Mouse (Mus musculus) embryonic facial prominence, embryonic 14.5 days (tissue): ENCODE measurements around the gene Ctnna3. TPM values are rescaled to one million over a fixed set of nuclear protein-coding genes. Genes with fewer than 3 reads are reported as not detected.
A peak's percentile ranks its signal among the peaks of the same experiment; 100 is the strongest.

Experiments
- ATAC-seq: fragments of 200-750 bp; cut with Nextera tagmentation; 2 replicates; pipeline ENCODE4 v1.8.0; 2017; ENCODE audit warnings: low read depth, moderate number of reproducible peaks, moderate TSS enrichment
- DNase-seq: peaks from one replicate; pipeline ENCODE4 v3.0.0-alpha.2; 2015; ENCODE audit warnings: low spot score
- H3K27ac ChIP-seq: fragments of 300-500 bp; sonication (generic); replicated peaks from 2 replicates; pipeline ENCODE4 v1.5.1; 2014; ENCODE audit warnings: low read depth, mild to moderate bottlenecking, low read length, moderate library complexity
- H3K27me3 ChIP-seq: fragments of 300-500 bp; sonication (generic); replicated peaks from 2 replicates; pipeline ENCODE4 v1.6.1; 2014; ENCODE audit warnings: low read length; ENCODE audit not compliant: control insufficient read depth, insufficient read depth
- H3K36me3 ChIP-seq: fragments of 300-500 bp; sonication (generic); 2 replicates; pipeline ENCODE4 v1.6.1; 2014; ENCODE audit warnings: low read length, mixed read lengths; ENCODE audit not compliant: control insufficient read depth, insufficient read depth
- H3K4me1 ChIP-seq: fragments of 300-500 bp; sonication (generic); 2 replicates; pipeline ENCODE4 v1.6.1; 2014; ENCODE audit warnings: antibody characterized with exemption, low read length; ENCODE audit not compliant: control insufficient read depth, insufficient read depth
- H3K4me2 ChIP-seq: fragments of 300-500 bp; sonication (generic); 2 replicates; pipeline ENCODE4 v1.6.1; 2014; ENCODE audit warnings: low read depth, mild to moderate bottlenecking, low read length, moderate library complexity, mixed read lengths
- H3K4me3 ChIP-seq: fragments of 300-500 bp; sonication (generic); 2 replicates; pipeline ENCODE4 v1.5.1; 2014; ENCODE audit warnings: low read depth, mild to moderate bottlenecking, low read length
- H3K9ac ChIP-seq: fragments of 300-500 bp; sonication (generic); 2 replicates; pipeline ENCODE4 v1.6.1; 2014; ENCODE audit warnings: low read depth, mild to moderate bottlenecking, low read length, moderate library complexity, mixed read lengths
- H3K9me3 ChIP-seq: fragments of 300-500 bp; sonication (generic); 2 replicates; pipeline ENCODE4 v1.6.1; 2016; ENCODE audit warnings: low read length; ENCODE audit not compliant: control insufficient read depth
- WGBS: fragments of 180-500 bp; shearing (Covaris S2); extraction: QIAGEN DNeasy Blood & Tissue Kit; methylation state at CpG from one replicate; pipeline ENCODE4 v1.1.7; 2014; 5-methylcytosine and 5-hydroxymethylcytosine counted together
- polyA plus RNA-seq: library from polyadenylated mRNA; unstranded; fragments of >200 nt; fragmentation: Nextera tagmentation; extraction: Ambion mirVana; gene quantifications from 2 replicates; pipeline ENCODE4 v1.2.1, GENCODE M21; 2014

Gene Ctnna3
- polyA plus RNA-seq, 1 experiment from 2014 or later = 1.6 TPM

- no peaks in the 10 kb centered on the region for H3K4me1 ChIP-seq
- H3K9me3 ChIP-seq = no peaks in the 10 kb centered on the region
- WGBS = 90% methylated on average over 5 of the region's 5 CpGs
- no peak overlapping the region for H3K9ac ChIP-seq
- H3K4me3 ChIP-seq = no peak overlapping the region
- DNase-seq = no peak
- H3K27ac ChIP-seq = no peak overlapping the region
- ATAC-seq = no peak
- H3K4me2 ChIP-seq = no peak overlapping the region
- H3K27me3 ChIP-seq = no peaks in the 10 kb centered on the region
- H3K36me3 ChIP-seq = no peaks in the 10 kb centered on the region
Observed at GRCm38 (mm10) chr10:63654560-63654959, 224.7 kb downstream of the Ctnna3 start.

DNA sequence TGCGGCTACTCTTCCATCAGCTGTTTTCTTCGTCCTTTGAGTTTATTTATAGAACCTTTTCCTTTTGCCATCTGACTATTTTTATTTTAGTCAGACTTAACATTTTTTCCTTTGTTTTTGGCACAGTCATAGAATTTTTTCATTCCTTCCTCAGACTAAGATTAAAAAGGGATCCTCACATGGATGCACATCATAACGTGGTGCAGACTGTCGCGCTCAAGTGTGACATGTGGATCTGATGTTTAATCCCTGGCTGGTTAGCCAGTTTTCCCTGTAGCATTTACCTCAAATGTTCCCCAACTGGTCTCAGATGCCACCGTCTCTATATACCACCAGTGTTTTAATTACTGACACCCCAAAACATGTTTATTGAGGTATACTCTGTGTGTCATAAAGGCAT is 246.4 kb downstream of the Ctnna3 start:
- DNase-seq (no peak), ATAC-seq (no peak)
- no peak overlapping the region for H3K4me2 ChIP-seq
- no peak overlapping the region for H3K4me3 ChIP-seq
- no peaks in the 10 kb centered on the region for H3K27me3 ChIP-seq
- WGBS = 80% methylated on average over 6 of the region's 6 CpGs
- H3K4me1 ChIP-seq = no peaks in the 10 kb centered on the region
- H3K27ac ChIP-seq = no peak overlapping the region
- no peak overlapping the region for H3K9ac ChIP-seq
- H3K9me3 ChIP-seq = no peaks in the 10 kb centered on the region
- H3K36me3 ChIP-seq = no peaks in the 10 kb centered on the region

DNA sequence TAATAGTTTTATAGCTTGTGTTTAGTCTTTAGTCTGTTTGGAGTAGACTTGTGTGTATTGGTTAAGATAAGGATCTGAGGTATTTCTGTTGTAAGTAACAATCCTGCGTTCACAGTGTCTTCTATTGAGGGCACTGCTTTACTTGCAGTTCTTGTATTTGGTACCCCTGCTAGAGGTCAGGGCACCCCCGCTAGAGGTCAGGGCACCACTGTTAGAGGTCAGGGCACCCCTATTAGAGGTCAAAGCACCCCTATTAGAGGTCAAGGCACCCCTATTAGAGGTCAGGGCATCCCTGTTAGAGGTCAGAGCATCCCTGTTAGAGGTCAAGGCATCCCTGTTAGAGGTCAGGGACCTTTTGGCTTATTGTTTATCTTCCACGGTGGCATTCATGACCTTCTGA is 259.3 kb downstream of the Ctnna3 start:
- Histone ChIP-seq H3K4me1 (no peaks in the 10 kb centered on the region), H3K36me3 (no peaks in the 10 kb centered on the region), H3K27ac (no peak overlapping the region), H3K4me3 (no peak overlapping the region), H3K27me3 (no peaks in the 10 kb centered on the region), H3K4me2 (no peak overlapping the region), H3K9me3 (no peaks in the 10 kb centered on the region), H3K9ac (no peak overlapping the region)
- WGBS = 14% methylated on average over 3 of the region's 3 CpGs
- no peak for ATAC-seq
- DNase-seq = no peak

DNA sequence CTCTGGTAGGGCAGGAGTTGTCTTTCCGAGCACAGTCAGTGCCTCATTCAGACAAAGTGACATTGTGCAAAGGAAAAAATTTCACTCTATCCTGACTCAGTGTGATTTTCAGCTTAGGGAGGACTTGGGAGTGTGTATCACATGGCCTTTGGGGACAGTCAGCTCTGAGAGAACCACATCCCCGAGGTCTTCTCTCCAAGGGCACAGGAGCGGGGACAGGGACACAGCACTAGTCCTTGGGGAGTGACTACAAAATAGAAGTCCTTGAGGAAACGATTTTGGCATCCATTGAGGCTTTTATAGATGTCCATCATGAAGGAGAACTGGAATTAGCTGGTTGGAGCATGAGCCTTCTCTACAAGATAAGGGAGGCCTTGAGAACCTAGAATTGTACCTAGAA is 259.8 kb downstream of the Ctnna3 start:
- Histone ChIP-seq H3K27me3 (no peaks in the 10 kb centered on the region), H3K9ac (no peak overlapping the region), H3K9me3 (no peaks in the 10 kb centered on the region), H3K36me3 (no peaks in the 10 kb centered on the region), H3K4me3 (no peak overlapping the region), H3K27ac (no peak overlapping the region), H3K4me2 (no peak overlapping the region), H3K4me1 (no peaks in the 10 kb centered on the region)
- DNase-seq = no peak
- WGBS = 31% methylated on average over 4 of the region's 4 CpGs
- no peak for ATAC-seq

GRCm38 (mm10) chr10:63692039-63692438 is 262.1 kb downstream of the Ctnna3 start:
- Histone ChIP-seq H3K27ac (no peak overlapping the region), H3K4me2 (no peak overlapping the region), H3K9ac (no peak overlapping the region), H3K36me3 (no peaks in the 10 kb centered on the region), H3K4me1 (no peaks in the 10 kb centered on the region), H3K4me3 (no peak overlapping the region), H3K9me3 (no peaks in the 10 kb centered on the region), H3K27me3 (no peaks in the 10 kb centered on the region)
- no peak for ATAC-seq
- DNase-seq = peak; percentile 36
- WGBS = 54% methylated on average over 3 of the region's 3 CpGs

- no peak for ATAC-seq
Observed at GRCm38 (mm10) chr10:63710211-63710610, 280.3 kb downstream of the Ctnna3 start.

DNA sequence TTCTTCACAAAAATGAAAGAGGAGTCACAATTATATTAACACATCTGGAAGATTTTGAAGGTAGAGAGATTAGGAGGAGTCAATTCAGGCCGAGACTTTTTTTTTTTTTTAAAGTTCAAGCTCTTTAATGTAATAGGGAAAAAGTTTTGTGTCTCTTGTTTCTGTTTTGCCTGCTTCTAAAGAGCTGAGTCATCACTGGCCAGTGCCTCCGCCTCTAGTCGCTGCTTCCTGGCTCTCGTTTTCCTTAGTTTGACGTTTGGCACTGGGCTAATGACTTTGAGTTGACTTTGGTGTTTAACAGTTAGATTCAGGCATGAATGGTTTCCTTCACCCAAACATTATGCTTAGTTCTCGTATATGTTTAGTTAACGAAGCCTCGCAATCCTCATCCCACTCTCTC is 282.6 kb downstream of the Ctnna3 start:
- Histone ChIP-seq H3K36me3 (no peaks in the 10 kb centered on the region), H3K9ac (no peak overlapping the region), H3K4me2 (no peak overlapping the region), H3K9me3 (no peaks in the 10 kb centered on the region), H3K4me3 (no peak overlapping the region), H3K27me3 (no peaks in the 10 kb centered on the region), H3K27ac (no peak overlapping the region), H3K4me1 (no peaks in the 10 kb centered on the region)
- WGBS = 63% methylated on average over 8 of the region's 8 CpGs
- DNase-seq = no peak
- ATAC-seq = no peak

More at GRCm38 (mm10) chr10:63710211-63710610, 280.3 kb downstream of the Ctnna3 start:
- Histone ChIP-seq H3K27ac (no peak overlapping the region), H3K4me2 (no peak overlapping the region), H3K36me3 (no peaks in the 10 kb centered on the region), H3K4me3 (no peak overlapping the region), H3K4me1 (no peaks in the 10 kb centered on the region), H3K27me3 (no peaks in the 10 kb centered on the region), H3K9ac (no peak overlapping the region), H3K9me3 (no peaks in the 10 kb centered on the region)
- WGBS = 85% methylated on average over 6 of the region's 6 CpGs
- no peak for DNase-seq

GRCm38 (mm10) chr10:63714151-63714550 is 284.3 kb downstream of the Ctnna3 start:
- ATAC-seq (no peak), DNase-seq (no peak)
- no peaks in the 10 kb centered on the region for H3K27me3 ChIP-seq
- no peak overlapping the region for H3K27ac ChIP-seq
- no peak overlapping the region for H3K4me2 ChIP-seq
- H3K36me3 ChIP-seq = no peaks in the 10 kb centered on the region
- no peak overlapping the region for H3K9ac ChIP-seq
- H3K4me1 ChIP-seq = no peaks in the 10 kb centered on the region
- no peaks in the 10 kb centered on the region for H3K9me3 ChIP-seq
- 69% methylated on average over 4 of the region's 4 CpGs for WGBS
- H3K4me3 ChIP-seq = no peak overlapping the region

- WGBS = 89% methylated on average over 10 of the region's 10 CpGs
- no peak for ATAC-seq
Observed at GRCm38 (mm10) chr10:63768871-63769270, 339.0 kb downstream of the Ctnna3 start.

More at GRCm38 (mm10) chr10:63768871-63769270, 339.0 kb downstream of the Ctnna3 start:
- Histone ChIP-seq H3K27ac (no peak overlapping the region), H3K36me3 (no peaks in the 10 kb centered on the region), H3K27me3 (no peaks in the 10 kb centered on the region), H3K4me1 (no peaks in the 10 kb centered on the region), H3K9me3 (no peaks in the 10 kb centered on the region), H3K4me3 (no peak overlapping the region), H3K4me2 (no peak overlapping the region), H3K9ac (no peak overlapping the region)
- no peak for DNase-seq
